Mouse (Mus musculus): ENCODE data around the gene Abhd8.
A peak's percentile ranks its signal among the peaks of the same experiment; 100 is the strongest.

Abhd8 gene

GRCm38 (mm10) chr8:71477196-71477845 lies 13.9 kb upstream of the Abhd8 start:
- DNase-seq, result no peak

- DNase-seq, result peak; percentile 72 to 74
These were observed 12.9 kb upstream of the Abhd8 start for GRCm38 (mm10) chr8:71476099-71476940.

GRCm38 (mm10) chr8:71475702-71476075 lies 12.2 kb upstream of the Abhd8 start:
- DNase-seq, result no peak

GRCm38 (mm10) chr8:71474785-71475701 lies 11.6 kb upstream of the Abhd8 start:
- DNase-seq, result no peak

- no peak for DNase-seq
These were observed 10.9 kb upstream of the Abhd8 start for GRCm38 (mm10) chr8:71474344-71474743.

- DNase-seq, result no peak
These were observed 9.3 kb upstream of the Abhd8 start for GRCm38 (mm10) chr8:71472601-71473386.

- no peak for DNase-seq
These were observed 8.4 kb upstream of the Abhd8 start for GRCm38 (mm10) chr8:71471861-71472260.

GRCm38 (mm10) chr8:71470913-71471255 lies 7.4 kb upstream of the Abhd8 start:
- no peak for DNase-seq

GRCm38 (mm10) chr8:71470146-71470912 lies 6.9 kb upstream of the Abhd8 start:
- no peak for DNase-seq

- DNase-seq, result peak in 1 of 2 experiments; percentile 51
These were observed 6.0 kb upstream of the Abhd8 start for GRCm38 (mm10) chr8:71469411-71469810.

- DNase-seq, result peak; percentile 99
These were observed 5.5 kb upstream of the Abhd8 start, which contains the start of gene Dda1 for GRCm38 (mm10) chr8:71468916-71469315. Gene Dda1, plus strand, starts transcription at chr8:71469199.

GRCm38 (mm10) chr8:71468001-71468400 lies 4.5 kb upstream of the Abhd8 start:
- DNase-seq, result no peak

GRCm38 (mm10) chr8:71467201-71467600 lies 3.7 kb upstream of the Abhd8 start:
- no peak for DNase-seq

GRCm38 (mm10) chr8:71466198-71466597 lies 2.7 kb upstream of the Abhd8 start:
- DNase-seq, result no peak

- no peak for DNase-seq
These were observed 2.3 kb upstream of the Abhd8 start for GRCm38 (mm10) chr8:71465733-71466132.

GRCm38 (mm10) chr8:71464513-71465500 lies 1.4 kb upstream of the Abhd8 start, which contains the start of gene Mrpl34:
Gene Mrpl34, plus strand, starts transcription at chr8:71464959.
- peak; percentile 99 for DNase-seq

GRCm38 (mm10) chr8:71462786-71463185 lies 669 bp downstream of the Abhd8 start:
- DNase-seq, result no peak

- DNase-seq, result no peak
These were observed 1.3 kb downstream of the Abhd8 start for GRCm38 (mm10) chr8:71462191-71462590.

- DNase-seq, result no peak
These were observed 2.2 kb downstream of the Abhd8 start for GRCm38 (mm10) chr8:71461152-71461840.

- no peak for DNase-seq
These were observed 2.7 kb downstream of the Abhd8 start for GRCm38 (mm10) chr8:71460716-71461115.

Measured in kidney, adult 8-10 months (tissue).